Mouse (Mus musculus): ENCODE results near the gene Epn2.

GRCm38 (mm10) chr11:61617293-61617975, 37.9 kb upstream of the Epn2 start:
- TF ChIP-seq GATA1 (IDR thresholded peaks at IDR 0.05; ENCODE audit: borderline replicate concordance, low read length): no peak
- no peak for TF ChIP-seq FLI1 (IDR thresholded peaks at IDR 0.05; ENCODE audit: low read length)

Data from megakaryocyte, embryonic 14.5 days (primary cell).